12 mouse cellular contexts compared by ENCODE assay signal in genomic region chr11:76278960-76279852, GRCm38 (mm10). TPM values are rescaled to one million over a fixed set of nuclear protein-coding genes. Genes with fewer than 3 reads are reported as not detected.
DNase-seq lines count a peak whose midpoint lies in the region; ATAC-seq and TF ChIP-seq lines count a peak whose summit lies in the region.
"Had no signal": no experiment of that assay in that cellular context is flagged by ENCODE, and none has a peak within 500 bp of the region (broad histone marks: within the 10 kb centered on the region; RNA-seq: fewer than 3 reads in every experiment).

No protein-coding gene starts in this region.

- no peak for TF ChIP-seq CTCF in cerebellum, adult 2 months (IDR thresholded peaks at IDR 0.05; ENCODE audit: borderline replicate concordance, insufficient read depth, low read depth, low read length)
- no peak for TF ChIP-seq CTCF in lung, adult 2 months (IDR thresholded peaks at IDR 0.05; ENCODE audit: insufficient read depth, low read length)

- H3K27ac ChIP-seq in cerebellum, adult 2 months (ENCODE audit: insufficient read depth, low read length) = peak overlapping the region; percentile 42
- peak overlapping the region; percentile 54 for H3K27ac ChIP-seq in neural tube, embryonic 13.5 days (replicated peaks)
- H3K27ac ChIP-seq in limb, embryonic 13.5 days = peak overlapping the region; percentile 63
- H3K27ac ChIP-seq: liver, embryonic 13.5 days had no signal

- no peak for TF ChIP-seq POLR2A in cerebellum, adult 2 months (IDR thresholded peaks at IDR 0.05; ENCODE audit: borderline replicate concordance, insufficient read depth, low read length)
- no peak for TF ChIP-seq POLR2A in lung, adult 2 months (IDR thresholded peaks at IDR 0.05; ENCODE audit: borderline replicate concordance, extremely low read depth, low read depth, low read length)

- H3K4me1 ChIP-seq in cerebellum, adult 2 months (ENCODE audit: control insufficient read depth, insufficient read depth, low read length) = peaks cover 19% of the 10 kb centered on the region
- H3K4me1 ChIP-seq in neural tube, embryonic 13.5 days (replicated peaks) = peaks cover 28% of the 10 kb centered on the region
- peaks cover 33% of the 10 kb centered on the region for H3K4me1 ChIP-seq in limb, embryonic 13.5 days
- H3K4me1 ChIP-seq in lung, adult 2 months (ENCODE audit: control insufficient read depth, insufficient read depth, low read length) = no peaks in the 10 kb centered on the region
- H3K4me1 ChIP-seq: liver, embryonic 13.5 days had no signal

- no peak for ATAC-seq in neural tube, embryonic 13.5 days (ENCODE audit: low read depth)
- ATAC-seq in limb, embryonic 13.5 days (ENCODE audit: low FRiP score, low read depth) = no peak; the same call in 1 of the 2 replicates
- ATAC-seq in erythroid progenitor cell, adult 5-6 weeks (replicated peaks; ENCODE audit: low FRiP score, poor library complexity, severe bottlenecking) = no peak

- H3K4me3 ChIP-seq in cerebellum, adult 2 months (replicated peaks; ENCODE audit: insufficient read depth, low read depth, low read length) = no peak overlapping the region
- no peak overlapping the region for H3K4me3 ChIP-seq in neural tube, embryonic 13.5 days
- H3K4me3 ChIP-seq in limb, embryonic 13.5 days = no peak overlapping the region
- no peak overlapping the region for H3K4me3 ChIP-seq in lung, adult 2 months (replicated peaks; ENCODE audit: extremely low read depth, low read depth, low read length)
- H3K4me3 ChIP-seq: liver, embryonic 13.5 days had no signal

- WGBS in cerebellum, adult 2 months = 32% methylated on average over 14 of the region's 14 CpGs
- WGBS in neural tube, embryonic 13.5 days = 60% methylated on average over 14 of the region's 14 CpGs
- 39% methylated on average over 14 of the region's 14 CpGs for WGBS in limb, embryonic 13.5 days
- WGBS in lung, adult 2 months = 69% methylated on average over 14 of the region's 14 CpGs

- no peaks in the 10 kb centered on the region for H3K9me3 ChIP-seq in neural tube, embryonic 13.5 days
- 0 out of 2 replicates have a peak, but pooled peaks cover 3% of the 10 kb centered on the region for H3K9me3 ChIP-seq in limb, embryonic 13.5 days
- H3K9me3 ChIP-seq: G1E; liver, embryonic 13.5 days had no signal

- H3K36me3 ChIP-seq in neural tube, embryonic 13.5 days = peaks cover 2% of the 10 kb centered on the region; the same call in 1 of the 2 replicates
- peaks cover 21% of the 10 kb centered on the region for H3K36me3 ChIP-seq in limb, embryonic 13.5 days
- H3K36me3 ChIP-seq: G1E; liver, embryonic 13.5 days had no signal

- no peak overlapping the region for H3K4me2 ChIP-seq in neural tube, embryonic 13.5 days
- no peak overlapping the region for H3K4me2 ChIP-seq in limb, embryonic 13.5 days (replicated peaks)
- H3K4me2 ChIP-seq: liver, embryonic 13.5 days had no signal

- DNase-seq in cerebellum, adult 2 months = peak in 1 of 2 experiments; percentile 57
- no peak for DNase-seq in cerebellum, postnatal 4 days (ENCODE audit: low spot score in 2 of 2)
- no peak for DNase-seq in neural tube, embryonic 10.5 days (ENCODE audit: extremely low spot score, low spot score)
- DNase-seq in thymus, postnatal 36 days = no peak
- DNase-seq in lung, adult 2 months = no peak
- DNase-seq: gastrocnemius, postnatal 10 days; kidney, postnatal 4 days; liver, embryonic 13.5 days had no signal

- peak overlapping the region; percentile 22; the same call in 1 of the 2 replicates for H3K9ac ChIP-seq in neural tube, embryonic 13.5 days
- H3K9ac ChIP-seq in limb, embryonic 13.5 days = 0 out of 2 replicates have a peak overlapping the region, but pooled peaks have one; percentile 8
- H3K9ac ChIP-seq: liver, embryonic 13.5 days had no signal

- H3K27me3 ChIP-seq in cerebellum, adult 2 months (ENCODE audit: control insufficient read depth, insufficient read depth, low read length) = no peaks in the 10 kb centered on the region
- no peaks in the 10 kb centered on the region for H3K27me3 ChIP-seq in neural tube, embryonic 13.5 days
- H3K27me3 ChIP-seq in limb, embryonic 13.5 days = no peaks in the 10 kb centered on the region
- H3K27me3 ChIP-seq: liver, embryonic 13.5 days had no signal

RNA-seq across cellular contexts. Expression of gene Glod4, which starts 35.7 kb away (rescaled TPM):
- polyA plus RNA-seq in cerebellum, adult 2 months (2012; rRNA removed) = 39.3 and 44.9 TPM in 2 replicates
- 108 and 112 TPM in 2 replicates for polyA plus RNA-seq in neural tube, embryonic 13.5 days (2015; fragmentation: Nextera tagmentation; extraction: Ambion mirVana)
- 129 and 135 TPM in 2 replicates for polyA plus RNA-seq in limb, embryonic 13.5 days (2015; fragmentation: Nextera tagmentation; extraction: Ambion mirVana)
- 13.7 and 15.9 TPM in 2 replicates for total RNA-seq in erythroid progenitor cell, adult 5-6 weeks (2015; ENCODE audit: low replicate concordance)
- 29.1 and 39.9 TPM in 2 replicates for total RNA-seq in erythroid progenitor cell, adult 5-6 weeks (2017; ENCODE audit: low replicate concordance)
- 5.9 and 11.9 TPM in 2 replicates for polyA plus RNA-seq in lung, adult 2 months (2012; rRNA removed)

RNA-seq across cellular contexts. Expression of gene Mrm3, which starts 35.7 kb away (rescaled TPM):
- polyA plus RNA-seq in cerebellum, adult 2 months (2012; rRNA removed) = 19.9 and 21.3 TPM in 2 replicates
- 19.7 and 20.8 TPM in 2 replicates for polyA plus RNA-seq in neural tube, embryonic 13.5 days (2015; fragmentation: Nextera tagmentation; extraction: Ambion mirVana)
- 26.2 and 26.8 TPM in 2 replicates for polyA plus RNA-seq in limb, embryonic 13.5 days (2015; fragmentation: Nextera tagmentation; extraction: Ambion mirVana)
- total RNA-seq in erythroid progenitor cell, adult 5-6 weeks (2015; ENCODE audit: low replicate concordance) = 5.8 and 6.7 TPM in 2 replicates
- 2.3 and 2.4 TPM in 2 replicates for total RNA-seq in erythroid progenitor cell, adult 5-6 weeks (2017; ENCODE audit: low replicate concordance)
- polyA plus RNA-seq in lung, adult 2 months (2012; rRNA removed) = 3.3 and 3.6 TPM in 2 replicates
